Mouse (Mus musculus) MEL (cell line): ENCODE data around the gene Cxcl3. TPM values are rescaled to one million over a fixed set of nuclear protein-coding genes. Genes with fewer than 3 reads are reported as not detected.

Experiments
- DNase-seq: peaks from one replicate; pipeline ENCODE4 v3.0.0; 2011; ENCODE audit warnings: low read depth, low spot score
- H3K27ac ChIP-seq: 2 replicates; pipeline ENCODE4 v1.5.1; 2012; ENCODE audit warnings: low read depth, mild to moderate bottlenecking, control low read depth, low read length, moderate library complexity; ENCODE audit not compliant: control insufficient read depth
- H3K27me3 ChIP-seq, 2 experiments: fragments of 150-350 bp in 1 of 2; sonication (generic) in 1 of 2; 2 replicates each; pipeline ENCODE4 v1.6.1; 2012; ENCODE audit warnings: low read length in 2 of 2, mild to moderate bottlenecking in 2 of 2, improper control_type of control experiment in 1 of 2, moderate library complexity in 1 of 2; ENCODE audit not compliant: insufficient read depth in 2 of 2, control insufficient read depth in 1 of 2
- H3K36me3 ChIP-seq, 2 experiments: 2 replicates each; pipeline ENCODE4 v1.6.1; 2012 to 2014; ENCODE audit warnings: low read length in 2 of 2, improper control_type of control experiment in 1 of 2, inconsistent platforms in 1 of 2, mild to moderate bottlenecking in 1 of 2; ENCODE audit not compliant: insufficient read depth in 2 of 2, control insufficient read depth in 1 of 2
- H3K4me1 ChIP-seq, 2 experiments: fragments of 150-350 bp in 1 of 2; sonication (generic) in 1 of 2; 2 replicates each; pipeline ENCODE4 v1.6.1; 2012; ENCODE audit warnings: low read length in 2 of 2, improper control_type of control experiment in 1 of 2, mild to moderate bottlenecking in 1 of 2; ENCODE audit not compliant: insufficient read depth in 2 of 2, control insufficient read depth in 1 of 2
- H3K4me3 ChIP-seq, 2 experiments: fragments of 150-350 bp in 1 of 2; sonication (generic) in 1 of 2; 2 replicates each; pipeline ENCODE4 v1.5.1; 2012; ENCODE audit warnings: low read depth in 2 of 2, low read length in 2 of 2, mild to moderate bottlenecking in 2 of 2, moderate library complexity in 2 of 2, control low read depth in 1 of 2, improper control_type of control experiment in 1 of 2; ENCODE audit not compliant: control insufficient read depth in 1 of 2, insufficient read depth in 1 of 2
- H3K79me2 ChIP-seq: 2 replicates; pipeline ENCODE4 v1.6.1; 2012; ENCODE audit warnings: mild to moderate bottlenecking, low read length, moderate library complexity; ENCODE audit not compliant: control insufficient read depth, poor library complexity, insufficient read depth
- H3K9ac ChIP-seq: 2 replicates; pipeline ENCODE4 v1.6.1; 2012; ENCODE audit warnings: low read depth, mild to moderate bottlenecking, control low read depth, low read length, moderate library complexity; ENCODE audit not compliant: control insufficient read depth, poor library complexity, severe bottlenecking
- H3K9me3 ChIP-seq: fragments of 150-350 bp; sonication (generic); replicated peaks from 2 replicates; pipeline ENCODE4 v1.6.1; 2012; ENCODE audit warnings: mild to moderate bottlenecking, low read length, improper control_type of control experiment, moderate library complexity; ENCODE audit not compliant: insufficient read depth
- BHLHE40 ChIP-seq: IDR thresholded peaks from 2 replicates; pipeline ENCODE4 v1.6.1; 2012; ENCODE audit warnings: low read depth, mild to moderate bottlenecking, inconsistent platforms, low read length, improper control_type of control experiment, borderline replicate concordance
- CHD2 ChIP-seq: IDR thresholded peaks from 2 replicates; pipeline ENCODE4 v1.6.1; 2011; ENCODE audit warnings: low read length, improper control_type of control experiment
- CTCF ChIP-seq, 3 experiments: IDR thresholded peaks in 2 of 3; conservative IDR thresholded peaks in 1 of 3; 2 replicates each; pipeline ENCODE4 v1.5.1; 2011 to 2012; ENCODE audit warnings: low read length in 3 of 3, low read depth in 2 of 3, mild to moderate bottlenecking in 2 of 3, improper control_type of control experiment in 1 of 3, inconsistent platforms in 1 of 3, mixed read lengths in 1 of 3, moderate library complexity in 1 of 3; ENCODE audit not compliant: control insufficient read depth in 1 of 3, insufficient read depth in 1 of 3, poor library complexity in 1 of 3, severe bottlenecking in 1 of 3
- E2F4 ChIP-seq: IDR thresholded peaks from 2 replicates; pipeline ENCODE4 v1.6.1; 2011; ENCODE audit warnings: low read depth, low read length, improper control_type of control experiment, borderline replicate concordance
- ELF1 ChIP-seq: IDR thresholded peaks from 2 replicates; pipeline ENCODE4 v1.6.1; 2014; ENCODE audit warnings: low read depth, mild to moderate bottlenecking, inconsistent platforms, low read length, improper control_type of control experiment, moderate library complexity
- EP300 ChIP-seq, 2 experiments: IDR thresholded peaks; 2 replicates each; pipeline ENCODE4 v1.6.1; 2011; ENCODE audit warnings: improper control_type of control experiment in 2 of 2, low read length in 2 of 2, low read depth in 1 of 2, mild to moderate bottlenecking in 1 of 2
- ETS1 ChIP-seq: IDR thresholded peaks from 2 replicates; pipeline ENCODE4 v1.6.1; 2012; ENCODE audit warnings: low read depth, mild to moderate bottlenecking, inconsistent platforms, low read length, improper control_type of control experiment, moderate library complexity
- HCFC1 ChIP-seq: IDR thresholded peaks from 2 replicates; pipeline ENCODE4 v1.6.1; 2012; ENCODE audit warnings: low read depth, mild to moderate bottlenecking, inconsistent platforms, low read length, improper control_type of control experiment, moderate library complexity
- JUND ChIP-seq: IDR thresholded peaks from 2 replicates; pipeline ENCODE4 v1.6.1; 2011; ENCODE audit warnings: low read depth, mild to moderate bottlenecking, improper control_type of control experiment, low read length
- KAT2A ChIP-seq: conservative IDR thresholded peaks from 2 replicates; pipeline ENCODE4 v1.6.1; 2012; ENCODE audit warnings: low read depth, low read length, improper control_type of control experiment, inconsistent platforms
- MAFK ChIP-seq: IDR thresholded peaks from 2 replicates; pipeline ENCODE4 v1.6.1; 2011; ENCODE audit warnings: low read depth, mild to moderate bottlenecking, low read length, improper control_type of control experiment, borderline replicate concordance
- MAX ChIP-seq: IDR thresholded peaks from 2 replicates; pipeline ENCODE4 v1.6.1; 2011; ENCODE audit warnings: low read length, improper control_type of control experiment
- MEF2A ChIP-seq: IDR thresholded peaks from 2 replicates; pipeline ENCODE4 v1.6.1; 2014; ENCODE audit warnings: low read depth, mild to moderate bottlenecking, inconsistent platforms, low read length, improper control_type of control experiment; ENCODE audit not compliant: poor library complexity, insufficient replicate concordance, severe bottlenecking; ENCODE audit errors: extremely low read depth
- MXI1 ChIP-seq: IDR thresholded peaks from 2 replicates; pipeline ENCODE4 v1.6.1; 2011; ENCODE audit warnings: mild to moderate bottlenecking, low read depth, low read length, improper control_type of control experiment
- MYB ChIP-seq: IDR thresholded peaks from 2 replicates; pipeline ENCODE4 v1.6.1; 2011; ENCODE audit warnings: mild to moderate bottlenecking, low read depth, low read length, improper control_type of control experiment
- NRF1 ChIP-seq: IDR thresholded peaks from 2 replicates; pipeline ENCODE4 v1.6.1; 2014; ENCODE audit warnings: low read depth, mild to moderate bottlenecking, inconsistent platforms, low read length, improper control_type of control experiment, moderate library complexity; ENCODE audit not compliant: poor library complexity, insufficient read depth, severe bottlenecking
- POLR2AphosphoS2 ChIP-seq: IDR thresholded peaks from 2 replicates; pipeline ENCODE4 v1.6.1; 2011; ENCODE audit warnings: low read length, improper control_type of control experiment
- POLR2AphosphoS5 ChIP-seq: IDR thresholded peaks from 2 replicates; pipeline ENCODE4 v1.6.1; 2012; ENCODE audit warnings: low read depth, borderline replicate concordance, mild to moderate bottlenecking, inconsistent platforms, low read length, moderate library complexity, mixed read lengths
- RAD21 ChIP-seq: IDR thresholded peaks from 2 replicates; pipeline ENCODE4 v1.6.1; 2011; ENCODE audit warnings: mild to moderate bottlenecking, low read depth, low read length, improper control_type of control experiment
- RCOR1 ChIP-seq: IDR thresholded peaks from 2 replicates; pipeline ENCODE4 v1.6.1; 2012; ENCODE audit warnings: low read depth, mild to moderate bottlenecking, inconsistent platforms, low read length, improper control_type of control experiment
- SIN3A ChIP-seq: IDR thresholded peaks from 2 replicates; pipeline ENCODE4 v1.6.1; 2012; ENCODE audit warnings: low read length, improper control_type of control experiment, inconsistent platforms
- SMC3 ChIP-seq: IDR thresholded peaks from 2 replicates; pipeline ENCODE4 v1.6.1; 2011; ENCODE audit warnings: low read depth, low read length, improper control_type of control experiment
- TCF12 ChIP-seq: IDR thresholded peaks from 2 replicates; pipeline ENCODE4 v1.6.1; 2014; ENCODE audit warnings: low read depth, mild to moderate bottlenecking, inconsistent platforms, low read length, improper control_type of control experiment, moderate library complexity
- UBTF ChIP-seq: IDR thresholded peaks from 2 replicates; pipeline ENCODE4 v1.6.1; 2012; ENCODE audit warnings: low read depth, mild to moderate bottlenecking, inconsistent platforms, low read length, improper control_type of control experiment, moderate library complexity, borderline replicate concordance; ENCODE audit not compliant: insufficient read depth
- USF1 ChIP-seq: IDR thresholded peaks from 2 replicates; pipeline ENCODE4 v1.6.1; 2014; ENCODE audit warnings: low read depth, mild to moderate bottlenecking, inconsistent platforms, low read length, improper control_type of control experiment, moderate library complexity
- USF2 ChIP-seq, 2 experiments: IDR thresholded peaks; 2 replicates each; pipeline ENCODE4 v1.6.1; 2011 to 2012; ENCODE audit warnings: improper control_type of control experiment in 2 of 2, low read length in 2 of 2, borderline replicate concordance in 1 of 2, inconsistent platforms in 1 of 2, low read depth in 1 of 2, mild to moderate bottlenecking in 1 of 2; ENCODE audit not compliant: insufficient read depth in 1 of 2
- ZC3H11A ChIP-seq: IDR thresholded peaks from 2 replicates; pipeline ENCODE4 v1.6.1; 2012; ENCODE audit warnings: low read depth, mild to moderate bottlenecking, inconsistent platforms, low read length, improper control_type of control experiment
- ZMIZ1 ChIP-seq: IDR thresholded peaks from 2 replicates; pipeline ENCODE4 v1.6.1; 2012; ENCODE audit warnings: low read depth, mild to moderate bottlenecking, inconsistent platforms, low read length, improper control_type of control experiment, moderate library complexity
- ZNF384 ChIP-seq: IDR thresholded peaks from 2 replicates; pipeline ENCODE4 v1.6.1; 2012; ENCODE audit warnings: low read depth, mild to moderate bottlenecking, inconsistent platforms, low read length, improper control_type of control experiment
- polyA plus RNA-seq, 2 experiments: library from polyadenylated mRNA; stranded (reverse) in 1 of 2; unstranded in 1 of 2; fragments of >175 nt in 1 of 2; fragments of >200 nt in 1 of 2; gene quantifications; 2 replicates each; pipeline versions ENCODE4 v1.2.1 to v1.2.4; 2012; ENCODE audit warnings: low replicate concordance in 2 of 2, low read depth in 1 of 2; ENCODE audit not compliant: insufficient read length in 2 of 2, insufficient read depth in 1 of 2, missing spikeins in 1 of 2
- total RNA-seq: library from RNA; depleted of rRNA; stranded (reverse); fragments of 300-350 nt; gene quantifications from 2 replicates; pipeline ENCODE4 v1.2.3, GENCODE M21; 2012

The Cxcl3 gene
- total and polyA plus RNA-seq, 3 experiments: not detected

- no peak for TF ChIP-seq CTCF (IDR thresholded peaks at IDR 0.05 in 2 of 3, conservative IDR thresholded peaks at IDR 0.05 in 1 of 3; ENCODE audit: control insufficient read depth in 1 of 3, insufficient read depth in 1 of 3, low read depth in 2 of 3, low read length in 3 of 3, poor library complexity in 1 of 3, severe bottlenecking in 1 of 3)
- 0 out of 2 replicates have a peak, but pooled peaks have one; percentile 38 for TF ChIP-seq ZNF384
- no peak for TF ChIP-seq MEF2A
- TF ChIP-seq ZC3H11A: peak; percentile 25
- TF ChIP-seq USF1: peak; percentile 86
- no peak for TF ChIP-seq SMC3
- peak; percentile 98 for TF ChIP-seq ETS1
- 0 out of 2 replicates have a peak, but pooled peaks have one; percentile 34 for TF ChIP-seq MYB
- no peak for TF ChIP-seq NRF1
- no peak for TF ChIP-seq E2F4
- TF ChIP-seq HCFC1: peak; percentile 54; the same call in 1 of the 2 replicates
- peak; percentile 69 for TF ChIP-seq MXI1
- peak; percentile 99 for TF ChIP-seq BHLHE40
- TF ChIP-seq MAX: peak; percentile 86
- TF ChIP-seq POLR2AphosphoS5: no peak
- no peak for TF ChIP-seq CHD2
- TF ChIP-seq RCOR1: peak; percentile 95
- no peak for TF ChIP-seq POLR2AphosphoS2
- TF ChIP-seq TCF12: peak; percentile 50
Measured at GRCm38 (mm10) chr5:90742029-90742428, 43.9 kb upstream of the Cxcl3 start (continued).

- H3K4me3 ChIP-seq: no peak overlapping the region
- H3K36me3 ChIP-seq: peaks cover 0 to 8% of the 10 kb centered on the region in 2 experiments; a peak in 2 of 4 replicates
- H3K9me3 ChIP-seq: no peaks in the 10 kb centered on the region
- no peaks in the 10 kb centered on the region; a peak in 1 of 4 replicates for H3K27me3 ChIP-seq
- H3K79me2 ChIP-seq: no peaks in the 10 kb centered on the region
- no peak overlapping the region for H3K27ac ChIP-seq
- no peak overlapping the region for H3K9ac ChIP-seq
- TF ChIP-seq USF2 (IDR thresholded peaks at IDR 0.05; ENCODE audit: borderline replicate concordance in 1 of 2, insufficient read depth in 1 of 2, low read depth in 1 of 2, low read length in 2 of 2) (no peak), ETS1 (no peak), MAFK (no peak), EP300 (IDR thresholded peaks at IDR 0.05; ENCODE audit: low read depth in 1 of 2, low read length in 2 of 2) (no peak), MEF2A (no peak), RAD21 (no peak), ZMIZ1 (no peak), SIN3A (no peak), TCF12 (no peak), E2F4 (no peak), KAT2A (no peak), RCOR1 (no peak), MAX (no peak), JUND (no peak), ZNF384 (no peak), USF1 (no peak), ELF1 (no peak), UBTF (no peak), CTCF (IDR thresholded peaks at IDR 0.05 in 2 of 3, conservative IDR thresholded peaks at IDR 0.05 in 1 of 3; ENCODE audit: control insufficient read depth in 1 of 3, insufficient read depth in 1 of 3, low read depth in 2 of 3, low read length in 3 of 3, poor library complexity in 1 of 3, severe bottlenecking in 1 of 3) (no peak)
- DNase-seq: no peak
- H3K4me1 ChIP-seq: peaks cover 0 to 5% of the 10 kb centered on the region in 2 experiments; a peak in 3 of 4 replicates
Measured at GRCm38 (mm10) chr5:90753934-90754333, 32.0 kb upstream of the Cxcl3 start.
